Mouse (Mus musculus) myocyte (in vitro differentiated cells): ENCODE measurements around the gene Psmb3.

Source experiments
- CEBPB ChIP-seq: IDR thresholded peaks from 2 replicates; pipeline ENCODE4 v1.6.1; 2011; ENCODE audit warnings: mild to moderate bottlenecking, moderate library complexity; ENCODE audit not compliant: poor library complexity, insufficient read depth, severe bottlenecking
- MAX ChIP-seq: IDR thresholded peaks from one replicate; pipeline ENCODE4 v1.6.1; 2011; ENCODE audit warnings: low read depth, mild to moderate bottlenecking, control low read depth
- MYOD1 ChIP-seq, 3 experiments: IDR thresholded peaks; one replicate each; pipeline ENCODE4 v1.6.1; 2011; ENCODE audit warnings: control low read depth in 2 of 3, low read depth in 2 of 3, mild to moderate bottlenecking in 2 of 3, moderate library complexity in 1 of 3; ENCODE audit not compliant: insufficient read length in 2 of 3, control insufficient read depth in 1 of 3
- POLR2A ChIP-seq: IDR thresholded peaks from one replicate; pipeline ENCODE4 v1.6.1; 2011; ENCODE audit warnings: low read depth, mild to moderate bottlenecking, control low read depth, moderate library complexity; ENCODE audit not compliant: insufficient read length
- POLR2AphosphoS2 ChIP-seq: IDR thresholded peaks from one replicate; pipeline ENCODE4 v1.6.1; 2011; ENCODE audit warnings: low read depth, control low read depth; ENCODE audit not compliant: insufficient read length
- REST ChIP-seq: IDR thresholded peaks from one replicate; pipeline ENCODE4 v1.6.1; 2011; ENCODE audit warnings: mild to moderate bottlenecking, control low read depth, moderate library complexity; ENCODE audit not compliant: insufficient read depth, insufficient read length
- TCF3 ChIP-seq: IDR thresholded peaks from one replicate; pipeline ENCODE4 v1.6.1; 2011; ENCODE audit warnings: low read depth, control low read depth; ENCODE audit not compliant: insufficient read length
- USF1 ChIP-seq: IDR thresholded peaks from one replicate; pipeline ENCODE4 v1.6.1; 2011; ENCODE audit warnings: low read depth, mild to moderate bottlenecking, control low read depth, moderate library complexity

DNA sequence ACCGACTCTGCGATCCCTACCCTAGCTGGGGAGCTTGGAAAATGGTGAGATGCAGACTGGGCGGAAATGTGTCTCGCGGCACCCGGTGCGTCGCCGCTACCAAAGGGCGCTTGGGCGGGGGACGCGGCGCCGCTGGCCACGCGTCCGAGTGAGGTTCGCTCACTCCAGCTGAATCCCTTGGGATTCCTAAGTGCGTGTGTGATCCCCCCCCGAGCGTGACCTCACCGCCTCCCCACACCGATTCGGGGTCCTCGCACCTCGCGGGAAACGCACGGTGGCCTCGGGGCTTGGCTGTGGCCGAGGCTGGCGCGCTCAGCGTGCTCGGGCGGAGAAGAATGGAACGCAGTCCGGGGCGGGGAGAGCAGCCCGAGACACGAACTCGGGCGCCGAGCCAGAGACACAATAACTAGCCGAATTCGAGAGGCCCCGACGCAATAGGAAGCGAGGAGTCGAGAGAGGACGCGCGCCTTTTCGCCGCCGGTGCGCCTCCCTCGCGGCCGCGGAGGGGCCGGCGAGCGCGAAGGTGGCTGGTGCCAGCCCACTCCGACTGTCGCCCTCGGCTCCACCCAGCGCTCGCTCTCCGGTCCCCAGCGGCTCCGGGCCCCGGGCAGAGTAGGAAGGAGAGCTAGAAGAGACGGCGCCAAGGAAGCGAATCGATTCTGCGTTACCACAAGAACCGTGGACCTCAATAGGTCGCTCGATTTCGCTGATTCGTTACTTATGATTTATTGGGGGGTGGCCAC lies 3.0 kb upstream of the Psmb3 start, which contains the start of gene Pcgf2:
- TF ChIP-seq POLR2A (peak; percentile 68), MAX (no peak), CEBPB (no peak), TCF3 (no peak), POLR2AphosphoS2 (peak; percentile 81), MYOD1 (IDR thresholded peaks at IDR 0.05; ENCODE audit: control insufficient read depth in 1 of 3, insufficient read length in 2 of 3, low read depth in 2 of 3) (peak in 1 of 3 experiments; percentile 26), USF1 (no peak), REST (no peak)
